Mouse (Mus musculus) ES-E14 (cell line): Measurements from ENCODE around the gene Gadd45b. TPM values are rescaled to one million over a fixed set of nuclear protein-coding genes. Genes with fewer than 3 reads are reported as not detected.

Experiments
- DNase-seq: peaks from one replicate; pipeline ENCODE4 v3.0.0-alpha.2; 2013; ENCODE audit warnings: low read depth, low spot score
- H3K27ac ChIP-seq: 2 replicates; pipeline ENCODE4 v1.5.1; 2012; ENCODE audit warnings: low read depth, mild to moderate bottlenecking, low read length, moderate library complexity, mixed read lengths; ENCODE audit not compliant: poor library complexity, insufficient read depth, severe bottlenecking
- H3K36me3 ChIP-seq: 2 replicates; pipeline ENCODE4 v1.6.1; 2012; ENCODE audit warnings: mild to moderate bottlenecking, low read length, moderate library complexity, mixed read lengths; ENCODE audit not compliant: control insufficient read depth, poor library complexity, insufficient read depth, severe bottlenecking
- H3K4me1 ChIP-seq, 2 experiments: fragments of 150-350 bp in 1 of 2; sonication (generic) in 1 of 2; 2 replicates each; pipeline ENCODE4 v1.6.1; 2012; ENCODE audit warnings: low read length in 2 of 2, mild to moderate bottlenecking in 1 of 2, mixed read lengths in 1 of 2; ENCODE audit not compliant: control insufficient read depth in 2 of 2, insufficient read depth in 2 of 2, poor library complexity in 1 of 2
- H3K4me3 ChIP-seq, 2 experiments: fragments of 150-350 bp in 1 of 2; sonication (generic) in 1 of 2; 2 replicates each; pipeline ENCODE4 v1.5.1; 2012; ENCODE audit warnings: low read length in 2 of 2, low read depth in 1 of 2, mild to moderate bottlenecking in 1 of 2, mixed read lengths in 1 of 2; ENCODE audit not compliant: insufficient read depth in 1 of 2, poor library complexity in 1 of 2, severe bottlenecking in 1 of 2
- H3K9ac ChIP-seq: 2 replicates; pipeline ENCODE4 v1.6.1; 2012; ENCODE audit warnings: low read depth, mild to moderate bottlenecking, low read length, mixed read lengths; ENCODE audit not compliant: poor library complexity, insufficient read depth, severe bottlenecking
- H3K9me3 ChIP-seq: fragments of 150-350 bp; sonication (generic); 2 replicates; pipeline ENCODE4 v1.6.1; 2012; ENCODE audit warnings: low read depth, mild to moderate bottlenecking, low read length; ENCODE audit not compliant: control insufficient read depth, insufficient read depth
- CHD2 ChIP-seq: IDR thresholded peaks from 2 replicates; pipeline ENCODE4 v1.6.1; 2014; ENCODE audit warnings: mild to moderate bottlenecking, low read depth, low read length, inconsistent platforms
- HCFC1 ChIP-seq: IDR thresholded peaks from 2 replicates; pipeline ENCODE4 v1.6.1; 2012; ENCODE audit warnings: low read length, inconsistent platforms, borderline replicate concordance; ENCODE audit not compliant: insufficient read depth
- MAFK ChIP-seq: IDR thresholded peaks from 2 replicates; pipeline ENCODE4 v1.6.1; 2014; ENCODE audit warnings: mild to moderate bottlenecking, low read depth, low read length, inconsistent platforms; ENCODE audit not compliant: insufficient read depth
- ZC3H11A ChIP-seq: IDR thresholded peaks from 2 replicates; pipeline ENCODE4 v1.6.1; 2012; ENCODE audit warnings: low read depth, mild to moderate bottlenecking, inconsistent platforms, low read length, borderline replicate concordance
- ZNF384 ChIP-seq: IDR thresholded peaks from 2 replicates; pipeline ENCODE4 v1.6.1; 2012; ENCODE audit warnings: low read depth, low read length, inconsistent platforms
- in situ Hi-C, 2 experiments: fragments of 600-800 bp; cut with MboI; formaldehyde crosslinking; loops; one replicate each; pipeline ENCODE4 v1.15.1; 2025; ENCODE audit warnings: low sequenced_read_pairs in 2 of 2, inconsistent platforms in 1 of 2; ENCODE audit not compliant: unreplicated experiment in 2 of 2
- total RNA-seq: library from RNA; depleted of rRNA; stranded (reverse); fragments of 300-350 nt; gene quantifications from 2 replicates; pipeline ENCODE4 v1.2.3, GENCODE M21; 2012

Gene Gadd45b
- total RNA-seq, 1 experiment = 36.0 TPM

DNA sequence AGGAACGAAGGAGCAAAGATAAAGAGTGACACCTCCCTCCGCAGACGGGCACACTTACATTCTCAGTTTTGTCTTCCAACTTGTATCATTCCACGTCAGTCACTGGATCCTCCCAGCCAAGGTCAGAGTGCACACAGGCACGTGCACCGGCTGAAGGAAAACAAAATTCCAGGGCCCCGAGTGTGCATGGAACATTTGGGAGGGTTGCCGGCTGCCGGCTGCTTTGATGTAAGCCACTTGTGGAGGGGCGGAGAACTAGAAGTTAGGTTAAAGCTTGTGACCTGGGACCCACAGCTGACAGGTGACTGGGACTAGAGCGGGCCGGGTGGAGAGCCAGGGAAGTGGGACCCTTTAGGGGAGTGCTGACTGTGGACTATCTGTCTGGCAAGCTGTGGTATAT, 36.4 kb downstream of the Gadd45b start:
- H3K4me3 ChIP-seq = no peak overlapping the region
- DNase-seq = no peak
- H3K27ac ChIP-seq = no peak overlapping the region
- H3K36me3 ChIP-seq = no peaks in the 10 kb centered on the region
- H3K4me1 ChIP-seq = peaks cover 0 to 18% of the 10 kb centered on the region in 2 experiments; a peak in 2 of 4 replicates
- in situ Hi-C loops = no loop called here
- TF ChIP-seq CHD2 = no peak
- TF ChIP-seq MAFK = no peak
- no peak for TF ChIP-seq ZC3H11A
- TF ChIP-seq HCFC1 = no peak
- no peak for TF ChIP-seq ZNF384
- no peak overlapping the region for H3K9ac ChIP-seq
- no peaks in the 10 kb centered on the region for H3K9me3 ChIP-seq

DNA sequence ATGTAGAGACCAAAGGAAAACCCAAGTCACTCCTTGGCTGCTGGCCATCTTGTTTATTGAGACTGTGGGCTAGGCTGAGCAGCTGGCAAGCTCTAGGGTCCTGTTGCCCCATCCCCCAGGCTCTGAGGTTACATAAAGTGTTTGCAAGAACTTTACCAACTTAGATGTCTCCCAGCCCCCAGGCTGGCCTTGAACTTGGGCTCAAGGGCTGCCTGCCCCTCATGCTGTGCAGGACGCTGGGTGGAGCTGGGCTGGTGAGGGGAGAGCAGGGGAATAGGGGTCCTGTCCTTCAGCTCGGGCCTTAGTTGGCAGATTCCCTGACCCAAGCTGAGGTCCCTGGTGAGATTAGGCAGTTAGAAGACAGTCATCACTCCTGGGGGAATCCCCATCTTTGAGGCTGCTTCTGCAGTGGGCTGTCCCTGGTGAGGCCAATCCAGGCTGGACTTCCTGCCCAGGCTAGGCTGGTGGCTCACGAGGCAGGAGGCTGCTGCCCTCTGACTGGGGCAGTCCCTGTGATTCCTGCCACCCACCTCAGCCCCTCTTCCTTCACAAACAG, 37.3 kb downstream of the Gadd45b start:
- Histone ChIP-seq H3K4me1 (peaks cover 0 to 15% of the 10 kb centered on the region in 2 experiments; a peak in 2 of 4 replicates), H3K9ac (no peak overlapping the region), H3K4me3 (no peak overlapping the region)

GRCm38 (mm10) chr10:80968106-80968505, 38.2 kb downstream of the Gadd45b start:
- TF ChIP-seq ZC3H11A (no peak), CHD2 (no peak), ZNF384 (no peak), MAFK (no peak), HCFC1 (no peak)
- H3K9me3 ChIP-seq = no peaks in the 10 kb centered on the region
- DNase-seq = no peak
- in situ Hi-C loops = no loop called here
- no peaks in the 10 kb centered on the region for H3K36me3 ChIP-seq
- no peak overlapping the region for H3K9ac ChIP-seq
- H3K27ac ChIP-seq = no peak overlapping the region
- H3K4me1 ChIP-seq = peaks cover 0 to 8% of the 10 kb centered on the region in 2 experiments; a peak in 2 of 4 replicates
- no peak overlapping the region for H3K4me3 ChIP-seq

More for the DNA sequence above, 37.3 kb downstream of the Gadd45b start:
- Histone ChIP-seq H3K9me3 (no peaks in the 10 kb centered on the region), H3K36me3 (no peaks in the 10 kb centered on the region), H3K27ac (no peak overlapping the region)
- no peak for TF ChIP-seq CHD2
- TF ChIP-seq ZC3H11A = no peak
- TF ChIP-seq ZNF384 = no peak
- no peak for TF ChIP-seq HCFC1
- TF ChIP-seq MAFK = no peak
- in situ Hi-C loops = no loop called here
- DNase-seq = no peak

- DNase-seq = no peak
- no peaks in the 10 kb centered on the region for H3K9me3 ChIP-seq
- in situ Hi-C loops = no loop called here
- no peak overlapping the region for H3K9ac ChIP-seq
- H3K27ac ChIP-seq = no peak overlapping the region
- TF ChIP-seq MAFK (no peak), HCFC1 (no peak), ZC3H11A (no peak)
- H3K4me3 ChIP-seq = no peak overlapping the region
- H3K36me3 ChIP-seq = no peaks in the 10 kb centered on the region
- H3K4me1 ChIP-seq = peaks cover 0 to 6% of the 10 kb centered on the region in 2 experiments; a peak in 1 of 4 replicates
Observed at GRCm38 (mm10) chr10:80969298-80969697, 39.4 kb downstream of the Gadd45b start.

DNA sequence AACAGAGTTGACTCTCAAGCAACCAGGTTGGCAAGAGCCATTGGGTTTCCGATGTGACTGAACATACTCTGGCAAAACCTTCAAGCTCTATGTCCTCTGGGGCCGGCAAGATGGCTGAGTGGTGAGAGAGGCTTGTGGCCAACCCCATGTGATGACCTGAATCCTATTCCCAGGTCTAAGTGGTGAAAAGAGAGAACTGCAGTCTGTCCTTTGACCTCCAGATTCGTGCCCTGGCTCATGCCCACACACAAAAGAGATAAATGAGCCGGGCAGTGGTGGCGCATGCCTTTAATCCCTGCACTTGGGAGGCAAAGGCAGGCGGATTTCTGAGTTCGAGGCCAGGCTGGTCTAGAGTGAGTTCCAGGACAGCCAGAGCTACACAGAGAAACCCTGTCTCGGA, 40.3 kb downstream of the Gadd45b start:
- no peak overlapping the region for H3K9ac ChIP-seq
- H3K9me3 ChIP-seq = no peaks in the 10 kb centered on the region
- H3K4me3 ChIP-seq = no peak overlapping the region
- H3K27ac ChIP-seq = no peak overlapping the region
- H3K4me1 ChIP-seq = peaks cover 0 to 6% of the 10 kb centered on the region in 2 experiments; a peak in 1 of 4 replicates
- in situ Hi-C loops = no loop called here
- H3K36me3 ChIP-seq = no peaks in the 10 kb centered on the region
- TF ChIP-seq HCFC1 (no peak), ZNF384 (no peak), MAFK (no peak), CHD2 (no peak), ZC3H11A (no peak)
- no peak for DNase-seq
